Mouse (Mus musculus) ES-E14 (cell line): ENCODE results near the gene Adprhl2. TPM values are rescaled to one million over a fixed set of nuclear protein-coding genes. Genes with fewer than 3 reads are reported as not detected.

Experiments
- DNase-seq: peaks from one replicate; pipeline ENCODE4 v3.0.0-alpha.2; 2013; ENCODE audit warnings: low read depth, low spot score
- H3K27ac ChIP-seq: 2 replicates; pipeline ENCODE4 v1.5.1; 2012; ENCODE audit warnings: low read depth, mild to moderate bottlenecking, low read length, moderate library complexity, mixed read lengths; ENCODE audit not compliant: poor library complexity, insufficient read depth, severe bottlenecking
- H3K36me3 ChIP-seq: 2 replicates; pipeline ENCODE4 v1.6.1; 2012; ENCODE audit warnings: mild to moderate bottlenecking, low read length, moderate library complexity, mixed read lengths; ENCODE audit not compliant: control insufficient read depth, poor library complexity, insufficient read depth, severe bottlenecking
- H3K4me1 ChIP-seq, 2 experiments: fragments of 150-350 bp in 1 of 2; sonication (generic) in 1 of 2; 2 replicates each; pipeline ENCODE4 v1.6.1; 2012; ENCODE audit warnings: low read length in 2 of 2, mild to moderate bottlenecking in 1 of 2, mixed read lengths in 1 of 2; ENCODE audit not compliant: control insufficient read depth in 2 of 2, insufficient read depth in 2 of 2, poor library complexity in 1 of 2
- H3K4me3 ChIP-seq, 2 experiments: fragments of 150-350 bp in 1 of 2; sonication (generic) in 1 of 2; 2 replicates each; pipeline ENCODE4 v1.5.1; 2012; ENCODE audit warnings: low read length in 2 of 2, low read depth in 1 of 2, mild to moderate bottlenecking in 1 of 2, mixed read lengths in 1 of 2; ENCODE audit not compliant: insufficient read depth in 1 of 2, poor library complexity in 1 of 2, severe bottlenecking in 1 of 2
- H3K9ac ChIP-seq: 2 replicates; pipeline ENCODE4 v1.6.1; 2012; ENCODE audit warnings: low read depth, mild to moderate bottlenecking, low read length, mixed read lengths; ENCODE audit not compliant: poor library complexity, insufficient read depth, severe bottlenecking
- H3K9me3 ChIP-seq: fragments of 150-350 bp; sonication (generic); 2 replicates; pipeline ENCODE4 v1.6.1; 2012; ENCODE audit warnings: low read depth, mild to moderate bottlenecking, low read length; ENCODE audit not compliant: control insufficient read depth, insufficient read depth
- CHD2 ChIP-seq: IDR thresholded peaks from 2 replicates; pipeline ENCODE4 v1.6.1; 2014; ENCODE audit warnings: mild to moderate bottlenecking, low read depth, low read length, inconsistent platforms
- HCFC1 ChIP-seq: IDR thresholded peaks from 2 replicates; pipeline ENCODE4 v1.6.1; 2012; ENCODE audit warnings: low read length, inconsistent platforms, borderline replicate concordance; ENCODE audit not compliant: insufficient read depth
- MAFK ChIP-seq: IDR thresholded peaks from 2 replicates; pipeline ENCODE4 v1.6.1; 2014; ENCODE audit warnings: mild to moderate bottlenecking, low read depth, low read length, inconsistent platforms; ENCODE audit not compliant: insufficient read depth
- ZC3H11A ChIP-seq: IDR thresholded peaks from 2 replicates; pipeline ENCODE4 v1.6.1; 2012; ENCODE audit warnings: low read depth, mild to moderate bottlenecking, inconsistent platforms, low read length, borderline replicate concordance
- ZNF384 ChIP-seq: IDR thresholded peaks from 2 replicates; pipeline ENCODE4 v1.6.1; 2012; ENCODE audit warnings: low read depth, low read length, inconsistent platforms
- in situ Hi-C, 2 experiments: fragments of 600-800 bp; cut with MboI; formaldehyde crosslinking; loops; one replicate each; pipeline ENCODE4 v1.15.1; 2025; ENCODE audit warnings: low sequenced_read_pairs in 2 of 2, inconsistent platforms in 1 of 2; ENCODE audit not compliant: unreplicated experiment in 2 of 2
- total RNA-seq: library from RNA; depleted of rRNA; stranded (reverse); fragments of 300-350 nt; gene quantifications from 2 replicates; pipeline ENCODE4 v1.2.3, GENCODE M21; 2012

Gene Adprhl2
- total RNA-seq, 1 experiment = 50.5 TPM

GRCm38 (mm10) chr4:126291196-126291595, 30.3 kb downstream of the Adprhl2 start:
- Histone ChIP-seq H3K4me3 (no peak overlapping the region), H3K4me1 (peaks cover under 1 to 9% of the 10 kb centered on the region in 2 experiments; a peak in 1 of 4 replicates), H3K36me3 (no peaks in the 10 kb centered on the region), H3K9me3 (no peaks in the 10 kb centered on the region), H3K27ac (no peak overlapping the region), H3K9ac (no peak overlapping the region)
- no peak for TF ChIP-seq CHD2
- DNase-seq = no peak
- in situ Hi-C loops = no loop called here

GRCm38 (mm10) chr4:126290314-126290713, 31.2 kb downstream of the Adprhl2 start:
- Histone ChIP-seq H3K4me1 (peaks cover 2 to 6% of the 10 kb centered on the region in 2 experiments; a peak in 1 of 4 replicates), H3K9ac (no peak overlapping the region), H3K36me3 (no peaks in the 10 kb centered on the region), H3K9me3 (no peaks in the 10 kb centered on the region), H3K4me3 (no peak overlapping the region), H3K27ac (no peak overlapping the region)
- no peak for DNase-seq
- TF ChIP-seq MAFK (no peak), CHD2 (no peak), HCFC1 (no peak), ZNF384 (no peak), ZC3H11A (no peak)
- in situ Hi-C loops = no loop called here

- Histone ChIP-seq H3K4me3 (peak overlapping the region; percentile 22 to 43; a peak in 2 of 4 replicates), H3K9me3 (no peaks in the 10 kb centered on the region), H3K4me1 (peaks cover 2 to 10% of the 10 kb centered on the region in 2 experiments; a peak in 1 of 4 replicates), H3K36me3 (no peaks in the 10 kb centered on the region), H3K27ac (no peak overlapping the region), H3K9ac (no peak overlapping the region)
- in situ Hi-C loops = no loop called here
- TF ChIP-seq ZNF384 = no peak
- TF ChIP-seq HCFC1 = no peak
- no peak for TF ChIP-seq MAFK
- no peak for TF ChIP-seq ZC3H11A
- no peak for TF ChIP-seq CHD2
- DNase-seq = no peak
These were observed 33.3 kb downstream of the Adprhl2 start for GRCm38 (mm10) chr4:126288085-126288666.

GRCm38 (mm10) chr4:126287302-126287995, 34.1 kb downstream of the Adprhl2 start:
- DNase-seq = no peak
- peaks cover 2 to 10% of the 10 kb centered on the region in 2 experiments; a peak in 1 of 4 replicates for H3K4me1 ChIP-seq

More at GRCm38 (mm10) chr4:126287302-126287995, 34.1 kb downstream of the Adprhl2 start:
- in situ Hi-C loops = no loop called here
- H3K36me3 ChIP-seq = no peaks in the 10 kb centered on the region
- H3K9ac ChIP-seq = no peak overlapping the region
- H3K27ac ChIP-seq = no peak overlapping the region
- H3K9me3 ChIP-seq = no peaks in the 10 kb centered on the region
- TF ChIP-seq ZC3H11A (no peak), ZNF384 (no peak), HCFC1 (no peak), MAFK (no peak), CHD2 (no peak)
- no peak overlapping the region for H3K4me3 ChIP-seq
